Mouse (Mus musculus) lung, adult 2 months (tissue): Measurements from ENCODE around the gene Limd1.

ENCODE experiments used
- CTCF ChIP-seq: fragments of 200-500 bp; IDR thresholded peaks from 2 replicates; pipeline ENCODE4 v1.5.1; 2011; ENCODE audit warnings: mild to moderate bottlenecking, low read length, control low read depth; ENCODE audit not compliant: insufficient read depth
- POLR2A ChIP-seq: fragments of 200-500 bp; IDR thresholded peaks from 2 replicates; pipeline ENCODE4 v1.6.1; 2011; ENCODE audit warnings: low read depth, mild to moderate bottlenecking, control low read depth, low read length, borderline replicate concordance; ENCODE audit errors: extremely low read depth

- no peak for TF ChIP-seq POLR2A
- TF ChIP-seq CTCF, result no peak
These were observed 26.7 kb upstream of the Limd1 start for GRCm38 (mm10) chr9:123451772-123452171.
